19 mouse cellular contexts compared by ENCODE assay signal in the genomic region with DNA sequence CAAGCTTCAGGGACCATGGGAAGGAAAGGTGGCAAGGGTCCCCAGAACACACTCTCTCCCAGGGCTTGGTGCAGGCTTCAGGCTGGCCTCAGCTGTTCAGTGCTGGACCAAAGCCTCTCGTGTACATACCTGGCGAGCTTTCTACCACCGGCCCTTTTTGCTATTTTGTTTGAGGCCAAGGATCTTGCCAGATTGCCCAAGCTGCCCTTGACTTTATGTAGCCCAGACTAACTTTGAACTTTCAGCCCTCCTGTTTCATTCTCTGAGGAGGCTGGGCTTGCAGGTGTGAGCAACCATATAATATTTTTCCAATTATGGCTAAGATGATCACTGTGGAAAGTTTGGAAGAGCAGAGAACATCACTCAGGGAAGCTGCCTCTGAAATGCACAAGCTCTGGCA. TPM values are rescaled to one million over a fixed set of nuclear protein-coding genes. Genes with fewer than 3 reads are reported as not detected.
DNase-seq lines count a peak whose midpoint lies in the region; ATAC-seq and TF ChIP-seq lines count a peak whose summit lies in the region.
"Had no signal": no experiment of that assay in that cellular context is flagged by ENCODE, and none has a peak within 500 bp of the region (broad histone marks: within the 10 kb centered on the region; RNA-seq: fewer than 3 reads in every experiment).

No protein-coding gene starts in this region.

- TF ChIP-seq CTCF in liver, adult 2 months (IDR thresholded peaks at IDR 0.05; ENCODE audit: low read depth, low read length) = no peak
- no peak for TF ChIP-seq CTCF in liver, postnatal 0 days (IDR thresholded peaks at IDR 0.05; ENCODE audit: low read depth)

- no peak for TF ChIP-seq EP300 in liver, postnatal 0 days (IDR thresholded peaks at IDR 0.05; ENCODE audit: low read depth)

- no peaks in the 10 kb centered on the region for H3K9me3 ChIP-seq in liver, postnatal 0 days (ENCODE audit: low read length)
- H3K9me3 ChIP-seq: G1E had no signal

- H3K4me2 ChIP-seq in liver, postnatal 0 days (ENCODE audit: low read depth, low read length) = no peak overlapping the region

- 0 out of 2 replicates have a peak, but pooled peaks cover under 1% of the 10 kb centered on the region for H3K79me2 ChIP-seq in liver, adult 2 months (ENCODE audit: control insufficient read depth, insufficient read depth, low read length)

- no peak for ATAC-seq in liver, postnatal 0 days
- ATAC-seq: activated CD4-positive, CD25-positive, alpha-beta regulatory T cell, adult 4 months; CD4-positive, CD25-positive, alpha-beta regulatory T cell, adult 4 months; Patski had no signal

- no peaks in the 10 kb centered on the region for H3K36me3 ChIP-seq in liver, adult 2 months (ENCODE audit: control insufficient read depth, insufficient read depth, low read length)
- no peaks in the 10 kb centered on the region for H3K36me3 ChIP-seq in liver, postnatal 0 days (replicated peaks; ENCODE audit: insufficient read depth, low read length)
- H3K36me3 ChIP-seq: G1E had no signal

- TF ChIP-seq POLR2A in liver, adult 2 months (IDR thresholded peaks at IDR 0.05; ENCODE audit: extremely low read depth, insufficient read depth, low read length) = no peak

- peak overlapping the region; percentile 76 for H3K27ac ChIP-seq in liver, adult 2 months (replicated peaks; ENCODE audit: insufficient read depth, low read depth, low read length)
- H3K27ac ChIP-seq in liver, postnatal 0 days (ENCODE audit: low read depth) = no peak overlapping the region

- peak overlapping the region; percentile 63 for H3K9ac ChIP-seq in liver, adult 2 months (ENCODE audit: low read depth, low read length)
- H3K9ac ChIP-seq in liver, postnatal 0 days (replicated peaks) = no peak overlapping the region

- no peak overlapping the region for H3K4me3 ChIP-seq in liver, adult 2 months (ENCODE audit: insufficient read depth, low read depth, low read length)
- H3K4me3 ChIP-seq in liver, postnatal 0 days (ENCODE audit: low read depth, low read length) = no peak overlapping the region

- H3K4me1 ChIP-seq in liver, adult 2 months (ENCODE audit: control insufficient read depth, insufficient read depth, low read length) = peaks cover 32% of the 10 kb centered on the region
- peaks cover 6% of the 10 kb centered on the region; the same call in 1 of the 2 replicates for H3K4me1 ChIP-seq in liver, postnatal 0 days (ENCODE audit: insufficient read depth)

- WGBS in liver, adult 2 months = 26% methylated on average over 3 of the region's 3 CpGs
- WGBS in liver, postnatal 0 days (ENCODE audit: insufficient replicate concordance) = 54% methylated on average over 3 of the region's 3 CpGs

- peak; percentile 92 for DNase-seq in liver, adult 2 months (ENCODE audit: extremely low read depth, low read depth, low spot score)
- no peak for DNase-seq in liver, postnatal 0 days
- DNase-seq: adrenal gland, adult 2 months; adrenal gland, adult 8-10 months; adrenal gland, postnatal 10 days; adrenal gland, postnatal 14 days; adrenal gland, postnatal 25 days; adrenal gland, postnatal 36 days; B cell, adult 2 months; cerebellum, adult 11 months; cerebellum, adult 11-12 months; cerebellum, adult 18-20 months; cerebellum, adult 2 months had no signal

- no peaks in the 10 kb centered on the region for H3K27me3 ChIP-seq in liver, adult 2 months (ENCODE audit: control insufficient read depth, insufficient read depth, low read length)
- peaks cover 24% of the 10 kb centered on the region for H3K27me3 ChIP-seq in liver, postnatal 0 days (ENCODE audit: insufficient read depth, low read length)
- H3K27me3 ChIP-seq: CH12.LX, Patski had no signal

RNA-seq across cellular contexts. Expression of gene Efna1, which starts 3.3 kb away (rescaled TPM):
- total RNA-seq in liver, adult 2 months (2014; rRNA removed) = 22.1 and 35.2 TPM in 2 replicates
- 73.1 and 73.4 TPM in 2 replicates for polyA plus RNA-seq in liver, adult 2 months (2012; rRNA removed)
- 22.1 and 27.8 TPM in 2 replicates for polyA plus RNA-seq in liver, postnatal 0 days (2015; fragmentation: Nextera tagmentation; extraction: Ambion mirVana)
- total RNA-seq: MEL had no signal
- polyA plus RNA-seq: activated CD4-positive, CD25-positive, alpha-beta regulatory T cell, adult 4 months; CD4-positive, CD25-positive, alpha-beta regulatory T cell, adult 4 months; G1E had no signal

RNA-seq across cellular contexts. Expression of gene Slc50a1, which starts 13.9 kb away (rescaled TPM):
- 6.4 and 7.0 TPM in 2 replicates for total RNA-seq in liver, adult 2 months (2014; rRNA removed)
- 36.3 and 41.2 TPM in 2 replicates for polyA plus RNA-seq in liver, adult 2 months (2012; rRNA removed)
- 18.3 and 19.6 TPM in 2 replicates for polyA plus RNA-seq in liver, postnatal 0 days (2015; fragmentation: Nextera tagmentation; extraction: Ambion mirVana)
- polyA plus RNA-seq: G1E had no signal

RNA-seq across cellular contexts. Expression of gene Dpm3, which starts 25.1 kb away (rescaled TPM):
- 102 and 131 TPM in 2 replicates for total RNA-seq in liver, adult 2 months (2014; rRNA removed)
- 243 and 245 TPM in 2 replicates for polyA plus RNA-seq in liver, adult 2 months (2012; rRNA removed)
- polyA plus RNA-seq in liver, postnatal 0 days (2015; fragmentation: Nextera tagmentation; extraction: Ambion mirVana) = 63.2 and 73.2 TPM in 2 replicates

RNA-seq across cellular contexts. Expression of gene Trim46, which starts 38.2 kb away (rescaled TPM):
- total RNA-seq in liver, adult 2 months (2014; rRNA removed) = 0.07 and 0.18 TPM in 2 replicates
- 0.16 and 0.25 TPM in 2 replicates for polyA plus RNA-seq in liver, adult 2 months (2012; rRNA removed)
- polyA plus RNA-seq in liver, postnatal 0 days (2015; fragmentation: Nextera tagmentation; extraction: Ambion mirVana) = 0.06 and 0.21 TPM in 2 replicates

RNA-seq across cellular contexts. Expression of gene Krtcap2, which starts 38.5 kb away (rescaled TPM):
- 45.1 and 60.3 TPM in 2 replicates for total RNA-seq in liver, adult 2 months (2014; rRNA removed)
- 157 and 197 TPM in 2 replicates for polyA plus RNA-seq in liver, adult 2 months (2012; rRNA removed)
- polyA plus RNA-seq in liver, postnatal 0 days (2015; fragmentation: Nextera tagmentation; extraction: Ambion mirVana) = 141 TPM in 2 replicates
